Mouse (Mus musculus) lung, adult 2 months (tissue): ENCODE results near the gene Nr6a1.

ENCODE experiments used
- CTCF ChIP-seq: fragments of 200-500 bp; IDR thresholded peaks from 2 replicates; pipeline ENCODE4 v1.5.1; 2011; ENCODE audit warnings: mild to moderate bottlenecking, low read length, control low read depth; ENCODE audit not compliant: insufficient read depth
- POLR2A ChIP-seq: fragments of 200-500 bp; IDR thresholded peaks from 2 replicates; pipeline ENCODE4 v1.6.1; 2011; ENCODE audit warnings: low read depth, mild to moderate bottlenecking, control low read depth, low read length, borderline replicate concordance; ENCODE audit errors: extremely low read depth

GRCm38 (mm10) chr2:38708907-38709688, 218.4 kb downstream of the Nr6a1 start:
- TF ChIP-seq POLR2A (no peak), CTCF (no peak)
